Mouse (Mus musculus): ENCODE data around the gene Cmtr1.

GRCm38 (mm10) chr17:29683127-29683526, 22.7 kb downstream of the Cmtr1 start:
- TF ChIP-seq USF1 (IDR thresholded peaks at IDR 0.05; ENCODE audit: low read depth, low read length), result no peak
- no peak for TF ChIP-seq MAX (IDR thresholded peaks at IDR 0.05; ENCODE audit: low read length)
- TF ChIP-seq MAFK (IDR thresholded peaks at IDR 0.05; ENCODE audit: borderline replicate concordance, low read depth, low read length), result no peak
- TF ChIP-seq CTCF (IDR thresholded peaks at IDR 0.05 in 2 of 3, conservative IDR thresholded peaks at IDR 0.05 in 1 of 3; ENCODE audit: control insufficient read depth in 1 of 3, insufficient read depth in 1 of 3, low read depth in 2 of 3, low read length in 3 of 3, poor library complexity in 1 of 3, severe bottlenecking in 1 of 3), result no peak
- no peak for TF ChIP-seq POLR2A (IDR thresholded peaks at IDR 0.05; ENCODE audit: control insufficient read depth in 1 of 2, insufficient read depth in 1 of 2, low read depth in 1 of 2, low read length in 2 of 2, poor library complexity in 1 of 2)
- TF ChIP-seq CHD2 (IDR thresholded peaks at IDR 0.05; ENCODE audit: low read length), result no peak
- no peak for TF ChIP-seq MEF2A (IDR thresholded peaks at IDR 0.05; ENCODE audit: extremely low read depth, insufficient replicate concordance, low read depth, low read length, poor library complexity, severe bottlenecking)
- TF ChIP-seq POLR2AphosphoS5 (IDR thresholded peaks at IDR 0.05; ENCODE audit: borderline replicate concordance, low read depth, low read length), result no peak
- TF ChIP-seq HCFC1 (IDR thresholded peaks at IDR 0.05; ENCODE audit: low read depth, low read length), result no peak
- no peak for TF ChIP-seq BHLHE40 (IDR thresholded peaks at IDR 0.05; ENCODE audit: borderline replicate concordance, low read depth, low read length)
- no peak for TF ChIP-seq NELFE (IDR thresholded peaks at IDR 0.05; ENCODE audit: low read depth, low read length)
